Mouse (Mus musculus) heart, adult 11 months (tissue): ENCODE data around the gene AC109138.7.
A peak's percentile ranks its signal among the peaks of the same experiment; 100 is the strongest.

Experiments used
- DNase-seq: peaks from one replicate; pipeline ENCODE4 v3.0.0; 2022

AC109138.7 gene

DNA sequence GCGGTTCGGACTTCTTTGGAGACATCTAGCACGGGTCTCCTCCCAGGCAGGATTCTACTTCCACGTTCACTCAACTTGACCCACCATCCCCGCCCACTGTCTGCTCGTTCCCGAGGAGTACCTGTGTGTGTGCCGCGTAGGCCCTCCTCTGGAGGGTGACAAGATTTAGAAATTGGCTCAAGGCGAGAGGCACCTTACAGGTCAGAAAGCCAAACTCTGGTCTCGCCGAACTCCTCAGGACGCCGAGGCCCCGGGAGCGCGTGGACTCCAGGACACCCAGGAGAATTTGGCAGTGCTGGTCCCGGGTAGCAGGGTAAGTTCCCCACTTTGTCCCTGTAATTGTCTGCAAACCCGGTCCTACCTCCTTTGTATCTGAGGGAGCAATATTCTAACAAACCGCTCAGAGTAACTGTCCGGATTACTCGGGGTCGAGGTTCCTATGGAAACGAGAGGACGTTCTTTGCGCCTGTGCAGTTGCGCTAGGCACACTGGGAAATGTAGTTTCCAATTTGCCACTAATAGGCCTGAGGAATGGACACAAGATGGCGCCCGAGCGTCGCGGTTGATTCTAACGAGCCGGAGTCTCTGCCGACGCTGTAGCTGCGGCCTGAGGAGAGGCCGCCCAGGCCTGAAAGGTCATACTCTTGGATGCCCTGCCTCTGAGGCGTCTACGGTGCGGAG is 43.2 kb downstream of the AC109138.7 start:
- peak; percentile 99 for DNase-seq

DNA sequence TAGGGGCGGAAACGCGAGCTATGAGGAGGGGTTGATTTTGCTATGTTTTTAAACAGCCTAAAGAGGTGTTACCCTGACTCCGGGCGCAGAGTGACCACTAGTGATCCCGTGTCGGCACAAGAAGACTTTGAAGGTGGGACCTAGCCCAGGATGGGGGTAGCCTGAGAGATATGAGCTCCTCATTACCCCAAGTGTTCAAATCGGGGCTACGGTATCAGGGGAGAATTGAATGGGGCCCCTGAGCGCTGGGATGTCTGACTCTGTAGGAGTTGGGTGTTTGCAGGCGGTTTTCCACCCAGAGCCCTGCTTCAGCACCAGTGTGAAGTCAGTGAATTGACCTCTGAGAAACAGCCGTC is 43.7 kb downstream of the AC109138.7 start:
- DNase-seq, result no peak

DNA sequence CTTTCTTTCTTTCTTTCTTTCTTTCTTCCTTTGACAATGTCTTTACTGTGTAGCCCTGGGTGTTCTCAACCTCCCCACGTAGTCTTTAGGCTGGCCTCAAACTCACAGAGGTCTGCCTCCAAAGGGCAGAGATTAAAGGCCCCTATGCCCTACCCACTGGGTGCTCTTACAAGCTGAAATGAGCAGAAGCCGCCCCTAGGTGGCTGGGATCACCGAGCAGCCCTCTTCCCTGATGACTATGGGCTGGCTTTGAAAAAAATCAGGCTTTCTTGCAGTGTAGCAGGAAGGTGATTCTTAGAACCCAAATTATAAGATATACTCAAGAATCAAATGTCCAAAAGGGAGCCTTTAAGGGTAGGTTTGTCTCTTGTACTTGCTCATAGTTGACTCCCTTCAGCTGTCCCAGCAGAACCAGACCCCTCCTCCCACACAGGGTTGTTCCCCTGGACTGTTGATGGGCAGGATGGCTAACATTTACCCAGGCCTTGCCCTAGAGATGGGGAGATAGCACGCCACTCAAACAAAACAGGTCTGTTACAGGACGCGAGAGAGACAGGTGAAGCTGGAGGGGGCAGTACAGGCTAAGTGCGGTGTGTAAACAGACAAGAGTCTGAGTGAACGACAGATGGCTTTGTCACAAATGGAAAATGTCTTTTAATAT is 47.0 kb downstream of the AC109138.7 start:
- peak; percentile 84 for DNase-seq

DNA sequence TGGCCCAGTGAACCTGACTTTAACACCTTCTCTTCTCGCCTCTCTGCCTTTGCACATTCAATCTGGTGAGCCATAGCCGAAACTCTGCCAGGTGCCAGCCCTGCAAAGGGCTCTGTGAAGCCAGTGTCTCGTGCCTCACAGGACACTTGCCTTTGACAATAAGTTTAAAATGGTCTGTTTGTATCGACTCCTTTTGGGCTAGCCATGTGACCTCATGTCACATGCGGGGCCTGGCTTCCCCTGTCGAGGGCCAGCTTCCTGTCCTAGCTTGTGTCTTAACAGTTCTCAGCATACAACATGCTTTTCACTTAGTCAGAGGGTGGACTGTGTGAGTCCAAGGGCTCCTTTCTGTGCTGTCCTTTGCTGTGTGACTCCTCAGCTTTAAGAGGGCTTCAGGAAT is 48.6 kb downstream of the AC109138.7 start:
- peak; percentile 92 for DNase-seq

DNA sequence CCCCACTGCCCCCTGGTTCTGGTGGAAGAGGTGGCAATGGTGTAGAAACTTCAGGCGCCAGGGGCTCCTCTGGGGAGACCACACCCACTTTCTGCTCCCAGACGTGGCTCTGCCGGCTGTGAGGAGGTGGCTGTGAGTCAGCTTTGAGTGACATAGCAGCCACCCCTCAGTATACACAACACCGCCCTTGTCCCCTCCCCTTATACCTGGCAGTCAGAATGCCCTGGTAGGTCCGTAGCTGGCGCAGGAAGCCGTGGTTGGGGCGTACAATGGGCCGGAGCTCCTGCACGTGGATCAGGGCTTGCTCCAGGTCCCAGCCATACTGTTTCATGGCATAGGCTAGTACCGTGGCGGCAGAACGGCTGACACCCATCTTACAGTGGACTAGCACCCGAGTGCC is 49.5 kb downstream of the AC109138.7 start:
- peak; percentile 91 for DNase-seq

DNA sequence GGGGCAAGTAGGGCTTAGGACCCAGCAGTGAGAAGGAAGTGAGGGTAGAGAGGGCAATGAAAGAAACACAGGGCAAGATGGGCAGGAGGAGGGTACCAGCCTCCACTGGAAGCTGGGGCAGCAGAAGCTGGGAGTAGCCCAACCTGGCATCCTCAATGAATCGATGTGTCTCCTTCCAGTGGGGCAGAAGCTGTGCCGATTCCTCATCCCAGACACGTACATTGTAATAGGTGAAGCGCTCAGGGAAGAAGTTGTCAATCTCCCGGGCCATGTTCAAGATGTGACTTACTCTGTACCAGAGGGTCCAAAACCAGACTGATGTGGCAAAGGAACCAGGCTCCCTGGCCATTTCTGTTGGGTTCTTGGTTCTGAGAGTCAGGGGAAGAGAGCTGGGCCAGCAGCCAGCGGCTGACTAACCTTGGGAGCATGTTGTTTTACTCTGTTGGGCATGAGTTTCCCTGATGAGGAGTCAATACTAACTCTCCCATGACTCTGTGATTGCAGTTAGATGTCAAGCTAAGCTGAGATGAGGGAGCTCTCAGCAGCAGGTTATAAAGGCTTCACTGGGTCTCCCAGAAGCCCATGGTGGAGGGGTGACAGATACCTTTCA is 50.1 kb downstream of the AC109138.7 start:
- DNase-seq, result peak; percentile 90

DNA sequence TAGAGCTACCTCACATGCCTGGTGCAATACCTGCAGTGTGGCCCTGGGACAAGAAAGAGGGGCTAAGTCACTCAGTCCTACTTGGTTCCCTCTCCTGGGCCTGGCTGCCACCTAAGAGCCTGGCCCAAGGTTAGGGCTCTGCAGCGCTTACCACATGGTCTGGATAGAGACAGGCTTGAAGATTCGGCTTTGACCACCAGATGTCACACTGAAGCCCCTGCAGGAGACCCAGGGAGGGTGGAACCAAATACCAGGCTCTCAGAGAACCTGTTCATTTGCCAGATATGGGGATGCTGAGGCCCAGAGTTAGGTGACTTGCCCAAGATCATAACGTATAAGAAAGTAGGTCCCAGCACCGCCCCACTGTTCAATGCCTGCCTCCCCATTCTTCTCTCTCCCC is 51.8 kb downstream of the AC109138.7 start:
- DNase-seq, result peak; percentile 87

DNA sequence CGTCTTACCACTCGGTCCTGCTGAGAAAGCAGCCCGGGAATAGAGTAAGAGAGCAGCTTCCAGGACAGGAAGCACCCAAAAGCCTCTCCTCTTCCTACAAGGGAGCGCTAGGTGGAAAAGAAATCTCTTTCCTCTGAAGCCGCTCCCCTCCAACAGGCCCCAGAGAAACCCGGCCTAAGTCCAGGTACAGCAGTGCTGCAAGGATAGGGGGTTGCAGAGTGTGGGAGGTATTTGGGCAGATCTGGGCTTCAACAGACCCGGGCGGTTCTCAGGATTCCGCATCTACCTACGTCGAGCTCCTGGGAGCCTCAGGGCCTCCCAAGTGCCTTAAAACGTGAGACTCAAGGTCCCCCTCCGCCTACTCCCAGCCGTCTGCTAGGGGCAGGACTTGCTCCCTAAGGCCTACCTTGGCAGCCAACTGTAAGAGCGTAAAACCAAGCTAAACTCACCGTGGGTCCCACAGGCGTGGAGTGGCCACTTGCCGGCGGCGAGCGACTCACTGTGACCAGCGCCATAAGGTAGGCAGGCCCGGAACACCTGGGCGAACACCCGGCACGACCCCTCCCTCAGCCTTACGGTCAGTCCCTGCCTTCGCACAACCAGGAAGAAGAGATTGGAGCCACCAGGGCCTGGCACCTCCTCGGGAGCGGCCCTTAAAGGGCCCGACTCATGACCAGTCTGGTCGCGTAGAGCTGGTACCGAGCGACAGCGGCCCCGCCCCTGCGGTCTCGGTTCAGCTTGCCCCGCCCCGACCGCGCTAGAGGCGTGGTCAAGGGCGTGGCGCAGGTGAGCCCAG is 54.6 kb downstream of the AC109138.7 start, which contains the start of gene Ssh3:
Ssh3 (minus strand) TSS at position 615 of the 796 bp plus-strand sequence.
- DNase-seq, result peak; percentile 98

DNA sequence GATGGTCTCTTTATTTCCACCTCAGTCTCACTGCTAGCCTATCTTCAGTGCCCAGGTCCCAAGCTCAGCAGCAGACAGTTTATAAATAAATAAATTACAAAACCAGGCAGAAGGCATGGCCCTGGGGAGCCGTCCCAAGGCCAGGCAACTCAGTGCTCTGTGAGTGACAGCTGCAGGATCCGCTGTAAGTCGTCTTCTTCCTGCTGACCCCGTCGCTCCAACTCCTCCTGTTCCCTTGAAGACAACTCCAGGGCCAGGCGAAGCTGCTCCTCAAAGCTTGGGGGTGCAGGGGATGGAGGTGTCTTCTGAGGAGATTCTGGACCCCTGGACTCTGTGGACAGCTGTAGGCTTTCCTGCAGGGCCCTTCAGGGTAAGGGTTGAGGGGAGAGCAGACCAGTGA is 56.0 kb downstream of the AC109138.7 start:
- DNase-seq, result peak; percentile 83

DNA sequence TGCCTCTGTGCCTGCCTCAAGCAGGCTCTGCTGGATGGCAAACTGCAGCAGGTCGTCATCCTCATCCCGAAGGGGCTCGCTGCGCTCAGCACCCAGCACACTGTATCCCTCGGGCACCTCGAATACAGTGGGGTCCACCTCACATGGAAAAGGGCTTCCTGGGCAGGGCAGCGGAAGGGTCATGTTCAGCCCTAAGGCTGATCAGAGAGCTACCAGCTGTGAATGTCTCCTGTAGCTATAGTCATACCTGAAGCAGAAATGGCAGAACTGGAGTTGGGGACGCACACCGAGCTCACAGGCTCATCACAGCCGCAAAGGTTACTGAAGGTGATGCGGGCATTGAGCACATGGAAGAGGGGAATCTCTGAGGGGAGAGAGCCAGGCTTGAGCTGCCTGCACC is 56.8 kb downstream of the AC109138.7 start:
- DNase-seq, result peak; percentile 76

DNA sequence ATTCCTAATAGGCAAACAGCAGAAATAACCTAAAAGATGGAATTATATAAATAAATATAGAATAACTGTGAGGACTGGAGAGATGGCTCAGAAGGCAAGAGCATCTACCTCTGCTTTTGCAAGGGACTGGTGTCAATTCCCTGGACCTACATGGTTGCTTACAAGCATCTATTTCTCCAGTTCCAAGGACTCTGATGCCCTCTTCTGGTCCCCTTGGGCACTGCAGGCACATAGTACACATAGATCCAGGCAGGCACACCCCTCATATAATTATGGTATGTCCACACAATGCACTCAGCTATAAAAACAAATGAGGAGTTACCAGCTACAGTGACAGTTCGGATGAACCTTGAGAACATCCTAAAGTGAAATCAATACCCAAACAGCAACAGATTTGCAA is 65.3 kb downstream of the AC109138.7 start:
- no peak for DNase-seq

DNA sequence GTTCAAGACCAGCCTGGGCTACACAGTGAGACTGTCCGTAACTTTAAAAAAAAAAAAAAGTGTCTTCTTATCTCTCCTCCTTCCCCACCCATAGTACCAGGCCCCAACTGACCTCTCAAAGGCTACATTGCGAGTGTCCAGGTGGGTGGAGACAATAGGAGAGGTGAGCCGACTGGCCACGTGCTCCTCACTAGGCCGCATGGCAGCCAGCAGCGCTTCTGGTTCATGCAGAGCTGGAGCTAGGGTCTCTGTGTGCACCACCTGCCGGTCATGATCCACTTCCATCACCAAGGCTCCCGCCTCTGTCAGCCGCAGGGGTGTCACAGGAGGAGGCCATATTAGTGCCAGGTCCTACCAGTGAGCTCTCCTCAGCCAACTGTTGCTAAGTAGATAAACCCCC is 66.3 kb downstream of the AC109138.7 start:
- DNase-seq, result no peak
